Mouse (Mus musculus): ENCODE measurements around the gene Ttll3. TPM values are rescaled to one million over a fixed set of nuclear protein-coding genes. Genes with fewer than 3 reads are reported as not detected.

Gene Ttll3
- total and polyA plus RNA-seq, 3 experiments, result 0.87 to 5.3 (median 4.4) TPM

- TF ChIP-seq GABPA (IDR thresholded peaks at IDR 0.05; ENCODE audit: insufficient replicate concordance, low read depth, low read length) (no peak), E2F4 (IDR thresholded peaks at IDR 0.05; ENCODE audit: insufficient replicate concordance, low read depth, low read length) (0 out of 2 replicates have a peak, but pooled peaks have one; percentile 32), ZC3H11A (IDR thresholded peaks at IDR 0.05; ENCODE audit: low read depth, low read length) (no peak), TCF12 (IDR thresholded peaks at IDR 0.05; ENCODE audit: low read depth, low read length) (0 out of 2 replicates have a peak, but pooled peaks have one; percentile 40), CTCF (conservative IDR thresholded peaks at IDR 0.05 in 1 of 2, IDR thresholded peaks at IDR 0.05 in 1 of 2; ENCODE audit: low read depth in 2 of 2, low read length in 2 of 2) (no peak), JUN (IDR thresholded peaks at IDR 0.05; ENCODE audit: insufficient read depth, low read depth, low read length) (no peak), NRF1 (IDR thresholded peaks at IDR 0.05; ENCODE audit: low read depth, low read length) (peak; percentile 98), BHLHE40 (IDR thresholded peaks at IDR 0.05; ENCODE audit: low read depth, low read length) (no peak), POLR2AphosphoS2 (IDR thresholded peaks at IDR 0.05; ENCODE audit: low read depth, low read length) (no peak), MAX (IDR thresholded peaks at IDR 0.05; ENCODE audit: low read length) (0 out of 2 replicates have a peak, but pooled peaks have one; percentile 9)
These were observed 30.1 kb downstream of the Ttll3 start, which contains the start of gene Rpusd3 (continued) for GRCm38 (mm10) chr6:113419199-113419587.

- Histone ChIP-seq H3K9me3 (replicated peaks; ENCODE audit: low read length) (peaks cover 5% of the 10 kb centered on the region), H3K79me2 (replicated peaks; ENCODE audit: control insufficient read depth, extremely low read depth, insufficient read depth, poor library complexity, severe bottlenecking) (no peaks in the 10 kb centered on the region), H3K9ac (ENCODE audit: insufficient read depth, low read depth) (no peak overlapping the region), H3K4me1 (ENCODE audit: control insufficient read depth in 1 of 2, insufficient read depth in 2 of 2) (peaks cover 4 to 7% of the 10 kb centered on the region in 2 experiments; a peak in 3 of 4 replicates), H3K4me3 (replicated peaks in 1 of 3; ENCODE audit: low read depth in 2 of 3, low read length in 2 of 3, poor library complexity in 1 of 3) (no peak overlapping the region), H3K27me3 (replicated peaks) (peaks cover 3% of the 10 kb centered on the region), H3K4me2 (ENCODE audit: insufficient read depth, low read depth, poor library complexity, severe bottlenecking) (no peak overlapping the region), H3K36me3 (replicated peaks in 1 of 2; ENCODE audit: control insufficient read depth in 1 of 2, insufficient read depth in 1 of 2, low read length in 1 of 2) (no peaks in the 10 kb centered on the region), H3K27ac (ENCODE audit: insufficient read depth, low read depth) (no peak overlapping the region)
- dilution Hi-C loops (cut with MboI; ENCODE audit: extremely low pct_ligation_motif_present, extremely low pct_unique_long_range_greater_than_20kb, low sequenced_read_pairs), result no loop called here
- TF ChIP-seq ZNF384 (IDR thresholded peaks at IDR 0.05; ENCODE audit: low read depth, low read length) (no peak), TCF12 (IDR thresholded peaks at IDR 0.05; ENCODE audit: low read depth, low read length) (no peak)
- in situ Hi-C loops (cut with MboI; ENCODE audit: low pct_ligation_motif_present, low pct_unique_long_range_greater_than_20kb, low sequenced_read_pairs), result no loop called here
- no peak for DNase-seq (ENCODE audit: extremely low read depth)
These were observed 33.9 kb downstream of the Ttll3 start for GRCm38 (mm10) chr6:113423000-113423399.

- H3K4me3 ChIP-seq (replicated peaks in 1 of 3; ENCODE audit: low read depth in 2 of 3, low read length in 2 of 3, poor library complexity in 1 of 3), result no peak overlapping the region
- peaks cover 3% of the 10 kb centered on the region for H3K27me3 ChIP-seq (replicated peaks)
- H3K27ac ChIP-seq (ENCODE audit: insufficient read depth, low read depth), result no peak overlapping the region
- H3K36me3 ChIP-seq (replicated peaks in 1 of 2; ENCODE audit: control insufficient read depth in 1 of 2, insufficient read depth in 1 of 2, low read length in 1 of 2), result no peaks in the 10 kb centered on the region
- DNase-seq (ENCODE audit: extremely low read depth), result no peak
- no peaks in the 10 kb centered on the region for H3K79me2 ChIP-seq (replicated peaks; ENCODE audit: control insufficient read depth, extremely low read depth, insufficient read depth, poor library complexity, severe bottlenecking)
- in situ Hi-C loops (cut with MboI; ENCODE audit: low pct_ligation_motif_present, low pct_unique_long_range_greater_than_20kb, low sequenced_read_pairs) (no loop called here), dilution Hi-C loops (cut with MboI; ENCODE audit: extremely low pct_ligation_motif_present, extremely low pct_unique_long_range_greater_than_20kb, low sequenced_read_pairs) (no loop called here)
- no peak overlapping the region for H3K9ac ChIP-seq (ENCODE audit: insufficient read depth, low read depth)
- H3K4me1 ChIP-seq (ENCODE audit: control insufficient read depth in 1 of 2, insufficient read depth in 2 of 2), result no peaks in the 10 kb centered on the region; a peak in 1 of 4 replicates
- TF ChIP-seq MYC (IDR thresholded peaks at IDR 0.05; ENCODE audit: low read depth, low read length), result no peak
- no peak for TF ChIP-seq JUND (conservative IDR thresholded peaks at IDR 0.05; ENCODE audit: low read depth, low read length)
- TF ChIP-seq CHD1 (IDR thresholded peaks at IDR 0.05; ENCODE audit: low read depth, low read length), result no peak
- TF ChIP-seq MAX (IDR thresholded peaks at IDR 0.05; ENCODE audit: low read length), result no peak
- TF ChIP-seq USF1 (IDR thresholded peaks at IDR 0.05; ENCODE audit: low read depth, low read length), result no peak
- no peak for TF ChIP-seq RCOR1 (conservative IDR thresholded peaks at IDR 0.05; ENCODE audit: low read depth, low read length)
- no peak for TF ChIP-seq GABPA (IDR thresholded peaks at IDR 0.05; ENCODE audit: insufficient replicate concordance, low read depth, low read length)
- TF ChIP-seq TBP (conservative IDR thresholded peaks at IDR 0.05; ENCODE audit: low read depth, low read length), result no peak
- peaks cover 5% of the 10 kb centered on the region for H3K9me3 ChIP-seq (replicated peaks; ENCODE audit: low read length)
- no peak overlapping the region for H3K4me2 ChIP-seq (ENCODE audit: insufficient read depth, low read depth, poor library complexity, severe bottlenecking)
These were observed 35.1 kb downstream of the Ttll3 start for GRCm38 (mm10) chr6:113424187-113424586.

All from CH12.LX (cell line).